Mouse (Mus musculus) heart, embryonic 13.5 days (tissue): ENCODE data around the gene Zyg11a. TPM values are rescaled to one million over a fixed set of nuclear protein-coding genes. Genes with fewer than 3 reads are reported as not detected.
A peak's percentile ranks its signal among the peaks of the same experiment; 100 is the strongest.
"Not testable (repeated sequence)": the region's sequence is repeated elsewhere in the genome, so short reads cannot be mapped to it uniquely, and the experiment has no call there.

Experiments used
- ATAC-seq: fragments of 200-750 bp; cut with Nextera tagmentation; 2 replicates; pipeline ENCODE4 v1.8.0; 2017; ENCODE audit warnings: moderate TSS enrichment; ENCODE audit not compliant: insufficient number of reproducible peaks, low FRiP score, low TSS enrichment; ENCODE audit errors: extremely low read depth
- H3K27ac ChIP-seq: fragments of 300-500 bp; sonication (generic); replicated peaks from 2 replicates; pipeline ENCODE4 v1.5.1; 2015; ENCODE audit warnings: moderate library complexity, mild to moderate bottlenecking, inconsistent platforms
- H3K27me3 ChIP-seq: fragments of 300-500 bp; sonication (generic); replicated peaks from 2 replicates; pipeline ENCODE4 v1.6.1; 2015; ENCODE audit warnings: mild to moderate bottlenecking, inconsistent platforms
- H3K36me3 ChIP-seq: fragments of 300-500 bp; sonication (generic); 2 replicates; pipeline ENCODE4 v1.6.1; 2015; ENCODE audit warnings: mild to moderate bottlenecking, inconsistent platforms
- H3K4me1 ChIP-seq: fragments of 300-500 bp; sonication (generic); 2 replicates; pipeline ENCODE4 v1.6.1; 2015; ENCODE audit warnings: inconsistent platforms
- H3K4me2 ChIP-seq: fragments of 300-500 bp; sonication (generic); 2 replicates; pipeline ENCODE4 v1.6.1; 2015; ENCODE audit warnings: inconsistent platforms, mild to moderate bottlenecking, moderate library complexity
- H3K4me3 ChIP-seq: fragments of 300-500 bp; sonication (generic); 2 replicates; pipeline ENCODE4 v1.5.1; 2015; ENCODE audit warnings: moderate library complexity, mild to moderate bottlenecking, inconsistent platforms
- H3K9ac ChIP-seq: fragments of 300-500 bp; sonication (generic); 2 replicates; pipeline ENCODE4 v1.6.1; 2015; ENCODE audit warnings: inconsistent platforms, mild to moderate bottlenecking, moderate library complexity
- H3K9me3 ChIP-seq: fragments of 300-500 bp; sonication (generic); 2 replicates; pipeline ENCODE4 v1.6.1; 2016; ENCODE audit warnings: inconsistent platforms
- WGBS: fragments of 180-500 bp; shearing (Covaris S2); methylation state at CpG from one replicate; pipeline ENCODE4 v1.1.7; 2015; ENCODE audit warnings: mixed read lengths; 5-methylcytosine and 5-hydroxymethylcytosine counted together
- polyA plus RNA-seq: library from polyadenylated mRNA; unstranded; fragments of >200 nt; fragmentation: Nextera tagmentation; extraction: Ambion mirVana; gene quantifications from 2 replicates; pipeline ENCODE4 v1.2.1, GENCODE M21; 2015

Zyg11a gene
- polyA plus RNA-seq, 1 experiment from 2014 or later: 0.08 TPM

GRCm38 (mm10) chr4:108199236-108199635 lies 18.6 kb downstream of the Zyg11a start:
- ATAC-seq: no peak
- no peaks in the 10 kb centered on the region for H3K9me3 ChIP-seq

GRCm38 (mm10) chr4:108196277-108196855 lies 21.5 kb downstream of the Zyg11a start:
- no peak overlapping the region for H3K4me3 ChIP-seq
- WGBS: 56% methylated on average over 6 of the region's 6 CpGs
- H3K27ac ChIP-seq: no peak overlapping the region
- no peak overlapping the region for H3K9ac ChIP-seq
- H3K4me2 ChIP-seq: no peak overlapping the region
- no peak for ATAC-seq
- H3K9me3 ChIP-seq: no peaks in the 10 kb centered on the region
- H3K36me3 ChIP-seq: no peaks in the 10 kb centered on the region
- H3K4me1 ChIP-seq: no peaks in the 10 kb centered on the region
- H3K27me3 ChIP-seq: no peaks in the 10 kb centered on the region

More at GRCm38 (mm10) chr4:108199236-108199635, 18.6 kb downstream of the Zyg11a start:
- no peak overlapping the region for H3K9ac ChIP-seq
- no peak overlapping the region for H3K4me2 ChIP-seq
- H3K27ac ChIP-seq: no peak overlapping the region
- H3K36me3 ChIP-seq: no peaks in the 10 kb centered on the region
- H3K27me3 ChIP-seq: no peaks in the 10 kb centered on the region
- H3K4me1 ChIP-seq: no peaks in the 10 kb centered on the region
- 50% methylated on average over 2 of the region's 2 CpGs for WGBS
- H3K4me3 ChIP-seq: no peak overlapping the region

DNA sequence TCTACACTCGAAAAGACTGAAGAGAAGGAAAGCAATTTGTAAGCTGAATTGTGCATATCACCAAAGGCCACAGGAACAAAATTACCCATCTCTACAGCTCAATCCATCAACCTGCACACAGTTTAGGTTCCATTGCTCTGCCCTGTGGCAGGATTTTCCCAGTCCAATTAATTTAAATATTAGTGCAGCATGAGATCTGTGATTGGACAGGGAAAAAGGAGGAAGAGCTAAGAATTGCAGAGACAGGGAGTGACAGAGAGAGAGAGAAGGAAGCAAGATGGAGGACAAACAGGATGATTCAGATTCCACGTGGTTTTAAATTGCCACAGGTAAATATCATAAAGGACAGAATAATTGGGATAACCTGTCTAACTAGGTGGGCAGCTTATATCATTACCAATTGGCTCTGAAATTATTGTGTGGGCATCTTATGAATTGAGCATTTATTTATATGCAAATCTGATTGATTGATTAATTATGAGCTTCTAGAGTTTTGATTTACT lies 25.0 kb downstream of the Zyg11a start:
- no peaks in the 10 kb centered on the region for H3K27me3 ChIP-seq
- WGBS: 66% methylated on average over 2 of the region's 2 CpGs
- H3K9ac ChIP-seq: no peak overlapping the region
- H3K4me1 ChIP-seq: no peaks in the 10 kb centered on the region
- H3K9me3 ChIP-seq: no peaks in the 10 kb centered on the region
- no peaks in the 10 kb centered on the region for H3K36me3 ChIP-seq
- no peak overlapping the region for H3K27ac ChIP-seq
- no peak for ATAC-seq
- no peak overlapping the region for H3K4me2 ChIP-seq
- H3K4me3 ChIP-seq: no peak overlapping the region

DNA sequence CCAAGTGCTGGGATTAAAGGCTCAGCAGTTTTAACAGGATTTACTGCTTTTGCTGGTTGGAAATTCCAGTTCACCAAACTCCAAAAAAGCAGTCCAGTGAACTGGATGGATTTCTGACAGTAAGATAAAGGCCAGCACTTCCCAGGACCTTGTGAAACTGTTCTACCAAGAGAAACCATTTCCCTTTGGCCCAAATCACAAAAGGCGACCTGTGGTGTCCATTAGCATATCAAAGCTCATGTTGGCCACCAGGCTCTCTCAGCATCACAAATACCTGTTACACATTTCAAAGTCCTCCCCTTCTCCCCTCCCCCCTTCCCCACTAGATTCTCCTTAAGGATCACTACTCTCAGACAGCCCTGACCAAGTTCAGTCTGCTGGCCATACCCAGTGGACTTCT lies 35.6 kb downstream of the Zyg11a start:
- no peak overlapping the region for H3K4me3 ChIP-seq
- H3K36me3 ChIP-seq: no peaks in the 10 kb centered on the region
- no peak for ATAC-seq
- no peaks in the 10 kb centered on the region for H3K9me3 ChIP-seq
- H3K4me2 ChIP-seq: no peak overlapping the region
- 59% methylated on average over 1 of the region's 1 CpGs for WGBS
- H3K27me3 ChIP-seq: no peaks in the 10 kb centered on the region
- H3K4me1 ChIP-seq: no peaks in the 10 kb centered on the region
- no peak overlapping the region for H3K27ac ChIP-seq
- H3K9ac ChIP-seq: no peak overlapping the region

GRCm38 (mm10) chr4:108168056-108168455 lies 49.8 kb downstream of the Zyg11a start:
- Histone ChIP-seq H3K27ac (no peak overlapping the region), H3K9me3 (no peaks in the 10 kb centered on the region), H3K36me3 (peaks cover 7% of the 10 kb centered on the region), H3K4me3 (no peak overlapping the region), H3K4me2 (no peak overlapping the region), H3K9ac (no peak overlapping the region), H3K4me1 (no peaks in the 10 kb centered on the region), H3K27me3 (peaks cover 16% of the 10 kb centered on the region)
- 74% methylated on average over 6 of the region's 6 CpGs for WGBS
- ATAC-seq: no peak

GRCm38 (mm10) chr4:108166874-108167273 lies 51.0 kb downstream of the Zyg11a start:
- Histone ChIP-seq H3K9ac (no peak overlapping the region), H3K27me3 (peaks cover 16% of the 10 kb centered on the region), H3K4me3 (no peak overlapping the region), H3K4me2 (no peak overlapping the region), H3K36me3 (peaks cover 7% of the 10 kb centered on the region), H3K9me3 (no peaks in the 10 kb centered on the region), H3K4me1 (no peaks in the 10 kb centered on the region), H3K27ac (no peak overlapping the region)
- 71% methylated on average over 4 of the region's 4 CpGs for WGBS
- no peak for ATAC-seq

DNA sequence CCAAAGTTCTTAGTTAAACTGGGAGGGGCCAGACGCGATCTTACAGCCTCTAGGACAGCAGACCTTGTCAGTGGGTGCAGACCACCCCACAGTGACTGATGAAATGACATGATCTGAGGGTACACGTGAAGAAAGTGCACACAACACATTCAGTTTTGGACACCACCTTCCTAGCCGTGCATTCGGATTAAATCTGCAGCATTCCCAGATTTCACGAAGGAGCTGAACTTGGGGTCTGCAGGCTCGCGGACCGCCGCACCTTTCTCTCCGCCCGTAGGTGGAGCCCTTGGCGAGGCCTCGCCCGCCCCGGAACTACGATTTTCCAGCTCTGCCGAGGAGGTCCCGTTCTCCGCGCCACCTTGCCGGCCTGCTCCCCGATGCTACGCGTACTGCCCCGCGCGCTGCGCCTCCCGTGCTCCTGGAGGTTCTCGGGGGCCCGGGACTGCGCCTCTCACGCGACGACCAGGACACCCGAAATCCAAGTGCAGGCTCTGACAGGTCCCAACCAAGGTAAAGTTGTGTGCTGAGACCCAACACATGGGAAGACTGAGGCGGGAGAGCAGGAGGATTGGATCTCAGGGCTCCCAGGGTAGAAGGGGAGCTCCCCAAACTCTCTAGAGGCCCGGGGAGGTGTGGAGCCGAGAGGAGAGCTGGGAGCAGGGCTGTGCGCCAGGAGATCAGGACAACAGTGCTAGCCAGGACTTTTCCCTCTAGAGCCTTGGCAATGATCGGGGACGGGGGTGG lies 52.5 kb downstream of the Zyg11a start, which contains the start of gene Echdc2:
Gene Echdc2, plus strand, starts transcription at position 286 of the 744 bp plus-strand sequence.
- Histone ChIP-seq H3K4me2 (peak within 1 kb of the TSS; percentile 96), H3K4me1 (no peaks in the 10 kb centered on the region), H3K9ac (peak within 1 kb of the TSS; percentile 88), H3K27ac (no peak within 1 kb of the TSS), H3K36me3 (no peaks in the 10 kb centered on the region), H3K4me3 (peak within 1 kb of the TSS; percentile 74), H3K9me3 (no peaks in the 10 kb centered on the region), H3K27me3 (peaks cover 16% of the 10 kb centered on the region)
- 1% methylated on average over 40 of the region's 43 CpGs for WGBS
- peak; percentile 37; the same call in 1 of the 2 replicates for ATAC-seq

GRCm38 (mm10) chr4:108163291-108163690 lies 54.6 kb downstream of the Zyg11a start:
- Histone ChIP-seq H3K27ac (no peak overlapping the region), H3K9me3 (no peaks in the 10 kb centered on the region), H3K36me3 (no peaks in the 10 kb centered on the region), H3K4me3 (no peak overlapping the region), H3K27me3 (peaks cover 16% of the 10 kb centered on the region), H3K4me2 (no peak overlapping the region), H3K9ac (no peak overlapping the region), H3K4me1 (no peaks in the 10 kb centered on the region)
- ATAC-seq: no peak
- 80% methylated on average over 3 of the region's 3 CpGs for WGBS

- H3K4me2 ChIP-seq: no peak overlapping the region
- H3K27me3 ChIP-seq: peaks cover 16% of the 10 kb centered on the region
- ATAC-seq: no peak
- no peak overlapping the region for H3K9ac ChIP-seq
- H3K27ac ChIP-seq: no peak overlapping the region
- H3K36me3 ChIP-seq: no peaks in the 10 kb centered on the region
- H3K4me3 ChIP-seq: no peak overlapping the region
- peaks cover under 1% of the 10 kb centered on the region; the same call in 1 of the 2 replicates for H3K9me3 ChIP-seq
- 83% methylated on average over 8 of the region's 8 CpGs for WGBS
- H3K4me1 ChIP-seq: no peaks in the 10 kb centered on the region
These were observed 55.9 kb downstream of the Zyg11a start for GRCm38 (mm10) chr4:108161936-108162335.

- not testable (repeated sequence) for H3K9ac ChIP-seq, H3K27me3 ChIP-seq, ATAC-seq, H3K36me3 ChIP-seq, H3K27ac ChIP-seq, H3K4me1 ChIP-seq, H3K4me3 ChIP-seq, H3K4me2 ChIP-seq
- 68% methylated on average over 1 of the region's 1 CpGs for WGBS
- peaks cover 13% of the 10 kb centered on the region; the same call in 1 of the 2 replicates for H3K9me3 ChIP-seq
These were observed 62.7 kb downstream of the Zyg11a start for GRCm38 (mm10) chr4:108155141-108155540.

DNA sequence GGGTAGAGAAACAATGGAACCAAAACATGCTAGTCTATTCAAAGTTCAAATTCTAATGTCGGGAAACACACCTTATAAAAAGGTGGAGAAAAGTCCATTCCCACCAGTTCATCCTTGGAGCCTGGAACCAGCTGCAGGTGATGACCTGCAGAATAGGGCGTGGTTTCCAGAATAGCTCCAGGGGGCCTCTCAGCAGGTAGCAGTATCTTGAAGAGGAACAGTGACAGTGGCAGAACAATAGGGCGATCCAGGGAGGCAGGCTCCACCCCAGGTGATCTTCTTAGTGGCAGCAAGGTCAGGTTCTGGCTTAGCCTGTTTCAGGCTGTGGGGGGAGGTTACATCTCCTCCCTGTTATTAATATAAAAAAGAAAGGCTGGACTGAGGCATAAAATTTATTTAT lies 72.3 kb downstream of the Zyg11a start:
- H3K9ac ChIP-seq, H3K27me3 ChIP-seq, H3K36me3 ChIP-seq, H3K4me1 ChIP-seq, H3K4me3 ChIP-seq, ATAC-seq, H3K4me2 ChIP-seq, H3K27ac ChIP-seq, H3K9me3 ChIP-seq: not testable (repeated sequence)
- WGBS: 35% methylated on average over 3 of the region's 3 CpGs
